Mouse (Mus musculus) midbrain, embryonic 13.5 days (tissue): Measurements from ENCODE around the gene Tacstd2. TPM values are rescaled to one million over a fixed set of nuclear protein-coding genes. Genes with fewer than 3 reads are reported as not detected.
"Not testable (repeated sequence)": the region's sequence is repeated elsewhere in the genome, so short reads cannot be mapped to it uniquely, and the experiment has no call there.

Experiments used
- ATAC-seq: fragments of 200-750 bp; cut with Nextera tagmentation; 2 replicates; pipeline ENCODE4 v1.8.0; 2017; ENCODE audit warnings: mild to moderate bottlenecking, moderate TSS enrichment, moderate library complexity
- H3K27ac ChIP-seq: fragments of 300-500 bp; sonication (generic); 2 replicates; pipeline ENCODE4 v1.5.1; 2015; ENCODE audit warnings: inconsistent platforms, mild to moderate bottlenecking, moderate library complexity
- H3K27me3 ChIP-seq: fragments of 300-500 bp; sonication (generic); 2 replicates; pipeline ENCODE4 v1.6.1; 2015; ENCODE audit warnings: mild to moderate bottlenecking, inconsistent platforms
- H3K36me3 ChIP-seq: fragments of 300-500 bp; sonication (generic); 2 replicates; pipeline ENCODE4 v1.6.1; 2015; ENCODE audit warnings: mild to moderate bottlenecking, inconsistent platforms
- H3K4me1 ChIP-seq: fragments of 300-500 bp; sonication (generic); replicated peaks from 2 replicates; pipeline ENCODE4 v1.6.1; 2015; ENCODE audit warnings: inconsistent platforms
- H3K4me2 ChIP-seq: fragments of 300-500 bp; sonication (generic); replicated peaks from 2 replicates; pipeline ENCODE4 v1.6.1; 2015; ENCODE audit warnings: moderate library complexity, mild to moderate bottlenecking, inconsistent platforms
- H3K4me3 ChIP-seq: fragments of 300-500 bp; sonication (generic); replicated peaks from 2 replicates; pipeline ENCODE4 v1.5.1; 2015; ENCODE audit warnings: mild to moderate bottlenecking, inconsistent platforms
- H3K9ac ChIP-seq: fragments of 300-500 bp; sonication (generic); replicated peaks from 2 replicates; pipeline ENCODE4 v1.6.1; 2015; ENCODE audit warnings: mild to moderate bottlenecking, inconsistent platforms
- H3K9me3 ChIP-seq: fragments of 300-500 bp; sonication (generic); 2 replicates; pipeline ENCODE4 v1.6.1; 2016; ENCODE audit warnings: mild to moderate bottlenecking, inconsistent platforms
- WGBS: fragments of 180-500 bp; shearing (Covaris S2); methylation state at CpG from one replicate; pipeline ENCODE4 v1.1.7; 2015; 5-methylcytosine and 5-hydroxymethylcytosine counted together
- polyA plus RNA-seq: library from polyadenylated mRNA; unstranded; fragments of >200 nt; fragmentation: Nextera tagmentation; extraction: Ambion mirVana; gene quantifications from 2 replicates; pipeline ENCODE4 v1.2.1, GENCODE M21; 2015

Tacstd2 gene
- polyA plus RNA-seq, 1 experiment from 2014 or later = 0.20 TPM

- not testable (repeated sequence) for H3K36me3 ChIP-seq, H3K27me3 ChIP-seq, H3K4me2 ChIP-seq, H3K4me1 ChIP-seq, H3K9ac ChIP-seq, H3K9me3 ChIP-seq, H3K27ac ChIP-seq, H3K4me3 ChIP-seq
- WGBS = 96% methylated on average over 2 of the region's 6 CpGs
- 0 out of 2 replicates have a peak, but pooled peaks have one; percentile 62 for ATAC-seq
Measured at GRCm38 (mm10) chr6:67501938-67502337, 33.7 kb downstream of the Tacstd2 start.

GRCm38 (mm10) chr6:67491755-67492154, 43.8 kb downstream of the Tacstd2 start, which contains the start of gene Il23r:
Il23r (minus strand) TSS chr6:67491855.
- no peak for ATAC-seq
- 86% methylated on average over 2 of the region's 2 CpGs for WGBS
- Histone ChIP-seq H3K36me3 (no peaks in the 10 kb centered on the region), H3K4me3 (no peak within 1 kb of the TSS), H3K9ac (no peak within 1 kb of the TSS), H3K4me1 (no peaks in the 10 kb centered on the region), H3K27ac (no peak within 1 kb of the TSS), H3K9me3 (no peaks in the 10 kb centered on the region), H3K4me2 (no peak within 1 kb of the TSS), H3K27me3 (no peaks in the 10 kb centered on the region)

Other genes starting within 250 kb of the Tacstd2 start
- not detected in 2 replicates for gene Il12rb2, start 159.6 kb downstream of the Tacstd2 start, polyA plus RNA-seq
- not detected in 2 replicates for gene Il23r, start 43.9 kb downstream of the Tacstd2 start, polyA plus RNA-seq